Mouse (Mus musculus): ENCODE results near the gene Slc16a8. TPM values are rescaled to one million over a fixed set of nuclear protein-coding genes. Genes with fewer than 3 reads are reported as not detected.

Slc16a8 gene
- polyA plus RNA-seq, 1 experiment from 2014 or later: 0.13 TPM

DNA sequence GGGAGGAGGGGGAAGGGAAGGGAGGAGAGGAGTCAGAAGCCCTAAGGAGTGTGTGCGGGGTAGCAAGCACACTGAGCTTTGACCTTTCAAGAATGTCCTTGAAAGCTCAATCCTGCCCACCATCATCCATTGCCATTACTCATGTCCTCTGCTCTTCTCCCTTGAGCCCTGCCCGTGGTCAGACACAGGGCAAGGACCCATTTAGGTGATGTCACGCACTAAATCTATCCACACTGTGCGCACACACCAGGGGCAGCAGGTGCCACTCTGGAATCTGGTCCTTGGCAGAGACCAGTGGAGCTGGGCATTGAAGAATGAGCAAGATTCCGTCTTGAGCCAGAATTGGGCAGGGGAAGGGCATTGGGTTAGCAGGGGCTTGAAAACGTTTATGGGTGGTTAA, 46.4 kb downstream of the Slc16a8 start:
- H3K36me3 ChIP-seq (ENCODE audit: insufficient read depth, low read length): no peaks in the 10 kb centered on the region
- no peak overlapping the region for H3K27ac ChIP-seq (ENCODE audit: low read length)
- H3K4me1 ChIP-seq (ENCODE audit: insufficient read depth, low read depth, low read length): no peaks in the 10 kb centered on the region
- DNase-seq (ENCODE audit: low spot score): no peak
- no peaks in the 10 kb centered on the region for H3K27me3 ChIP-seq (replicated peaks; ENCODE audit: insufficient read depth, low read length)
- H3K9ac ChIP-seq (replicated peaks; ENCODE audit: low read depth): no peak overlapping the region
- no peak for ATAC-seq
- H3K4me3 ChIP-seq (ENCODE audit: low read depth, low read length): no peak overlapping the region
- no peak overlapping the region for H3K4me2 ChIP-seq (replicated peaks; ENCODE audit: low read depth, low read length)
- TF ChIP-seq EP300 (IDR thresholded peaks at IDR 0.05) (no peak), CTCF (IDR thresholded peaks at IDR 0.05) (no peak)
- H3K9me3 ChIP-seq (ENCODE audit: low read length): no peaks in the 10 kb centered on the region
- WGBS: 69% methylated on average over 6 of the region's 6 CpGs

DNA sequence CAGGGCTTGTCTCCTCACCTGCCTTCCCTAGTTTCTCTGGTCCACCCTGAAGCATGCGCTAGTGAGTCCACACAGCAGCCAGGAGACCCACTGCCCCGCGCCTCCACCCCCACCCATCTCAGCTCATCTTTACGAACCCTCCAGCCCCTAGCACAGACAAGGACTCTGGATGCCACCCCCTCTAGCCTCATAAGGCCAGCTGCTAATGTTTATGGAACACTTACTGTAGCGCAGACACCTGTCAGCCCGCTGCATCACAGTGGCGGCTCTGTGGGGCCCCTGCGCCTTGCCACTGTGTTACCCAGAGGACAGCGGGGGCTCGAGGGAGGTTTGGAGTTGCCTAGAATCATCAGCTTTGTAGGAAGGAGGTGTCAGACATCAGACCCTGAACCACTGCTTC, 52.0 kb downstream of the Slc16a8 start:
- Histone ChIP-seq H3K4me2 (replicated peaks; ENCODE audit: low read depth, low read length) (no peak overlapping the region), H3K36me3 (ENCODE audit: insufficient read depth, low read length) (no peaks in the 10 kb centered on the region), H3K27me3 (replicated peaks; ENCODE audit: insufficient read depth, low read length) (no peaks in the 10 kb centered on the region), H3K4me3 (ENCODE audit: low read depth, low read length) (no peak overlapping the region), H3K9ac (replicated peaks; ENCODE audit: low read depth) (no peak overlapping the region), H3K4me1 (ENCODE audit: insufficient read depth, low read depth, low read length) (no peaks in the 10 kb centered on the region), H3K27ac (ENCODE audit: low read length) (no peak overlapping the region), H3K9me3 (ENCODE audit: low read length) (no peaks in the 10 kb centered on the region)
- WGBS: 12% methylated on average over 10 of the region's 10 CpGs
- DNase-seq (ENCODE audit: low spot score) (no peak), ATAC-seq (no peak)
- TF ChIP-seq CTCF (IDR thresholded peaks at IDR 0.05) (no peak), EP300 (IDR thresholded peaks at IDR 0.05) (no peak)

DNA sequence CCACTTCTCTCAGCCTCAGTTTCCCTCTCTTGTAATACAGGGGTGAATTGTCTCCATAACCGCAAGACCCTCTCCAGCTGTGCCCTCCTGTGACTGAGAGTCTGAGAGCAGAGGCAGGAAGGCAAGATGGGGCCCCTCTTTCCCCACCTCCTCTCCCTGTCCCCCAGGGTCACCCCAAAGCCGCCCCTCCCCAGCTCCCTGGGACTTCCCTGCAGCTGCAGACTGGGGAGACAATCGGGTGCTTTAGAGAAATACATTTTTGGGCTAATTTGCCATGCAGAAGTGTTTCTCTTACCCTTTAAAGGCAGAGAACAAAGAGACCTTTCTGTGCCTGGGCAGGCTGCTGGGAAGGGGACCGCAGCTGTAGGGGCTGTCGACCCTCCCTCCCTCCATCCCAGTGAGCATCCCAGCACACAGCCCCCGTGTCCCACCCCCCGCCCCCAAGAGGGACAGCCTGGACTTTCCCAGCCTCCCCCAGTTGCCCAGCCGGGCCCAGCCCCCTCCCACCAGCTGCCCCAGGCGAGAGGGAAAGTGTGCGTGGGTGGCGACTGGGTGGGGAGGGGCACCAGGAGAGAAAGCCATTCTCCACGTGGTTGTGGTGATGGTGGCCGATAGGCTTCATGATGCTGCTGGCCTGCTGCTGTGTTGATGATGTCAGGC, 52.9 kb downstream of the Slc16a8 start:
- no peak for ATAC-seq
- 20% methylated on average over 13 of the region's 13 CpGs for WGBS
- no peak overlapping the region for H3K27ac ChIP-seq (ENCODE audit: low read length)
- H3K9me3 ChIP-seq (ENCODE audit: low read length): no peaks in the 10 kb centered on the region
- H3K4me1 ChIP-seq (ENCODE audit: insufficient read depth, low read depth, low read length): no peaks in the 10 kb centered on the region
- no peak for DNase-seq (ENCODE audit: low spot score)
- TF ChIP-seq EP300 (IDR thresholded peaks at IDR 0.05): no peak
- no peak for TF ChIP-seq CTCF (IDR thresholded peaks at IDR 0.05)
- no peak overlapping the region for H3K4me2 ChIP-seq (replicated peaks; ENCODE audit: low read depth, low read length)
- no peaks in the 10 kb centered on the region for H3K27me3 ChIP-seq (replicated peaks; ENCODE audit: insufficient read depth, low read length)
- no peak overlapping the region for H3K9ac ChIP-seq (replicated peaks; ENCODE audit: low read depth)
- H3K4me3 ChIP-seq (ENCODE audit: low read depth, low read length): no peak overlapping the region
- H3K36me3 ChIP-seq (ENCODE audit: insufficient read depth, low read length): no peaks in the 10 kb centered on the region

Other genes starting within 250 kb of the Slc16a8 start
- gene H1f0, start 226.3 kb downstream of the Slc16a8 start, polyA plus RNA-seq (2015; fragmentation: Nextera tagmentation; extraction: Ambion mirVana): 263 and 311 TPM in 2 replicates
- gene Galr3, start 212.9 kb downstream of the Slc16a8 start, polyA plus RNA-seq (2015; fragmentation: Nextera tagmentation; extraction: Ambion mirVana): 0.12 and 0.14 TPM in 2 replicates
- gene Ankrd54, start 191.9 kb downstream of the Slc16a8 start, polyA plus RNA-seq (2015; fragmentation: Nextera tagmentation; extraction: Ambion mirVana): 45.4 and 48.4 TPM in 2 replicates
- gene Eif3l, start 179.6 kb downstream of the Slc16a8 start, polyA plus RNA-seq (2015; fragmentation: Nextera tagmentation; extraction: Ambion mirVana): 99.3 and 101 TPM in 2 replicates
- gene Micall1, start 145.9 kb downstream of the Slc16a8 start, polyA plus RNA-seq (2015; fragmentation: Nextera tagmentation; extraction: Ambion mirVana): 8.4 and 9.1 TPM in 2 replicates
- gene Polr2f, start 113.8 kb downstream of the Slc16a8 start, polyA plus RNA-seq (2015; fragmentation: Nextera tagmentation; extraction: Ambion mirVana): 243 and 261 TPM in 2 replicates
- 29.8 and 30.4 TPM in 2 replicates for gene 1700088E04Rik, start 113.5 kb downstream of the Slc16a8 start, polyA plus RNA-seq (2015; fragmentation: Nextera tagmentation; extraction: Ambion mirVana)
- 0.11 and 0.31 TPM in 2 replicates for gene Sox10, start 89.5 kb downstream of the Slc16a8 start, polyA plus RNA-seq (2015; fragmentation: Nextera tagmentation; extraction: Ambion mirVana)
- 22.0 and 22.2 TPM in 2 replicates for gene Pick1, start 25.6 kb downstream of the Slc16a8 start, polyA plus RNA-seq (2015; fragmentation: Nextera tagmentation; extraction: Ambion mirVana)
- 0.16 and 0.31 TPM in 2 replicates for gene Gm49486, start 25.4 kb downstream of the Slc16a8 start, polyA plus RNA-seq (2015; fragmentation: Nextera tagmentation; extraction: Ambion mirVana)
- 1.4 and 2.7 TPM in 2 replicates for gene Baiap2l2, start 30.8 kb upstream of the Slc16a8 start, polyA plus RNA-seq (2015; fragmentation: Nextera tagmentation; extraction: Ambion mirVana)
- gene Pla2g6, start 73.6 kb upstream of the Slc16a8 start, polyA plus RNA-seq (2015; fragmentation: Nextera tagmentation; extraction: Ambion mirVana): 11.8 and 13.7 TPM in 2 replicates
- 10.6 and 10.8 TPM in 2 replicates for gene Maff, start 91.9 kb upstream of the Slc16a8 start, polyA plus RNA-seq (2015; fragmentation: Nextera tagmentation; extraction: Ambion mirVana)
- gene Tmem184b, start 148.8 kb upstream of the Slc16a8 start, polyA plus RNA-seq (2015; fragmentation: Nextera tagmentation; extraction: Ambion mirVana): 55.3 and 56.7 TPM in 2 replicates
- gene Csnk1e, start 200.8 kb upstream of the Slc16a8 start, polyA plus RNA-seq (2015; fragmentation: Nextera tagmentation; extraction: Ambion mirVana): 67.2 and 72.4 TPM in 2 replicates

All from lung, postnatal 0 days (tissue).